Mouse (Mus musculus): Measurements from ENCODE around the gene Hadhb. TPM values are rescaled to one million over a fixed set of nuclear protein-coding genes. Genes with fewer than 3 reads are reported as not detected.
"Not testable (repeated sequence)": the region's sequence is repeated elsewhere in the genome, so short reads cannot be mapped to it uniquely, and the experiment has no call there.

The Hadhb gene
- total RNA-seq, 1 experiment from 2014 or later, result 54.9 TPM

- no peak for ATAC-seq (ENCODE audit: extremely low read depth, insufficient number of reproducible peaks, low FRiP score, poor library complexity, severe bottlenecking)
These were observed 7.3 kb downstream of the Hadhb start for GRCm38 (mm10) chr5:30162339-30162738.

DNA sequence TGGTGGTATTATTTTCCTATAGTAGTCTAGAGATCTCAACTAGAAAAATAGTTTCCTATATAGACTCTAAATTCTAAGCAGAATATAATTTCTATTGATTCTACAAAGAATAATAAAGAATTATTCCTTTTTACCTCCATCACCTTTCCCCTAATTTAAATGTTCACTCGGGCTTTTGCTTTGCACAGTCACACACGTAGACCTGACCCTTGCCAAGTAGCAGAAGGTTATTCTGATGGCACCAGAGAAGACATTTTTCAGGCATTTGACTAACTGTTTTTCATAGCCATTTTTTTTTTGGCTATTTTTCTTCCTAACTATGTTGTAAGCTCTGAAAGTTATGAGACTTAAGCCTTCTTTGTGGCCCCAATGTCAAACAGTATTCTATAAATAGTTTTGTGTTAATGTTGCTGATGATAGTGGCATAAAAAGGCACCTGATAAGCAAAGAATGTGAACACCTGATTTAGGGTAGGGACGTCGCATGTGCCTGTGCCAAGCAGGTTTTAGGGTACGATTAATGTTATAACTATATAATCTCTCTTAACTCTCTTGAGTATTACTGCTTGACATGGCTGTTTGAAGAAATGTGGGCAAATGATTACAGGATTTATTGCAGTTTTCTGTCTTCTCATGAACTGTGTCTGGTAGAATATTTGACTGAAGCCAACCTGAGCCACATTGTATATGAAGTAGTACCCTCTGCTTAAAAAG lies 10.3 kb downstream of the Hadhb start:
- no peak for ATAC-seq (ENCODE audit: extremely low read depth, insufficient number of reproducible peaks, low FRiP score, poor library complexity, severe bottlenecking)

GRCm38 (mm10) chr5:30170303-30170940 lies 15.4 kb downstream of the Hadhb start:
- ATAC-seq (ENCODE audit: extremely low read depth, insufficient number of reproducible peaks, low FRiP score, poor library complexity, severe bottlenecking), result no peak

GRCm38 (mm10) chr5:30172115-30172514 lies 17.1 kb downstream of the Hadhb start:
- no peak for ATAC-seq (ENCODE audit: extremely low read depth, insufficient number of reproducible peaks, low FRiP score, poor library complexity, severe bottlenecking)

DNA sequence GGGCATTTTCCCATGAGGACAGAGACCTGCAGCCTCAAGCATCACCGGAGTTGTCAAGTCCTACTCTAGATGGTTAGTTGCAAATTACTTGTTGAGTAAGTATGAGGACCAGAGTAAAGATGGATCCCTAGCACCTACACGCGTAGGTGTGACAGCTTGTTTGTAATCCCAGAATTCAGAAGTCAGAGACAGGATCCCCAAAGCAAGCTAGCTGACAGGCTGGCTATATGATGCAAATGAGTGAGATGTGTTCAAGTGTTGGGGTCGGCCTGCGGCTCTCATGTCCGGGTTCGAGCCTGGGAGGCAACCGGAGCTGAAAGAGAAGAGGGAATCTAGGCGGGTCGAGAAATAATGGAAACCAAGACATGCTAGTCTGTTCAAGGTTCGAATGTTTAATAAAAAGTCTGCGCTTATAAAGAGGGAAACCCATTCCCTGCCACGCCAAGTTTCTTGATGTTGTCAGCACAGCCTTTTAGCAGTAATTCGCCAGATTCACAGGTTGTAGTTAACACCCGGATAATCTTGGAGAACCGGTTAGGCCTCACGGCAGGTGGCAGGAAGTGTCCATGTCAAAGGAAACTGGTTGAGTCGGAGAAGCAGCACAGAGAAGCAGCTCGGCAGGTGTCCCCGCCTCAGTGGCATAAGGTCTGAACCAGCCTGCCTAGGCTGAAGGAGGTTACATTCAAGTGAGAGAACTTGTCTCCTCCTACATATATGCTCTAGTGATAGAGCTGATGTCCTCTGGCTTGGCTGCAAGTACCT lies 18.1 kb downstream of the Hadhb start:
- ATAC-seq (ENCODE audit: extremely low read depth, insufficient number of reproducible peaks, low FRiP score, poor library complexity, severe bottlenecking), result no peak

GRCm38 (mm10) chr5:30175811-30176210 lies 20.8 kb downstream of the Hadhb start:
- no peak for ATAC-seq (ENCODE audit: extremely low read depth, insufficient number of reproducible peaks, low FRiP score, poor library complexity, severe bottlenecking)

GRCm38 (mm10) chr5:30187687-30188485 lies 32.8 kb downstream of the Hadhb start:
- no peak for ATAC-seq (ENCODE audit: extremely low read depth, insufficient number of reproducible peaks, low FRiP score, poor library complexity, severe bottlenecking)

GRCm38 (mm10) chr5:30192452-30192851 lies 37.4 kb downstream of the Hadhb start:
- ATAC-seq (ENCODE audit: extremely low read depth, insufficient number of reproducible peaks, low FRiP score, poor library complexity, severe bottlenecking), result no peak

DNA sequence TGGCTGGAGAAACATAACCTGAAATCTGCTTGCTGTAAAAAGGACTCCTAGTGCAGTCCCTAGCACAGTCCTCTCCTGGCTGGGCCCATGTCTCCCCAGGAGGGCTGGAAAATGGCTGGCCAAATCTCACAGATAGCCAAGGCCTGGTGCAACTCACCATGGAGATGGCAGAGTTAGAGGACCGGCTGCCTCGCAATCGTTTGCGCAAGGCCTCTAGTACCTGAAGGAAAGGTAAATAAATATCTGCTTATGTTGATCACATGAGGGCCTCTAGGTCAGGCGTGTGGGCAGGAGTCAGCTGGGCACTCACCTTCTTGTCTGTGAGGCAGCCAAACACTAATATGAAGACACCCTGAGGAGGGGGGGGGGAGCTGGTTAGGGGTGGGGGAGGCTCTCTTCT lies 40.3 kb downstream of the Hadhb start:
- no peak for ATAC-seq (ENCODE audit: extremely low read depth, insufficient number of reproducible peaks, low FRiP score, poor library complexity, severe bottlenecking)

DNA sequence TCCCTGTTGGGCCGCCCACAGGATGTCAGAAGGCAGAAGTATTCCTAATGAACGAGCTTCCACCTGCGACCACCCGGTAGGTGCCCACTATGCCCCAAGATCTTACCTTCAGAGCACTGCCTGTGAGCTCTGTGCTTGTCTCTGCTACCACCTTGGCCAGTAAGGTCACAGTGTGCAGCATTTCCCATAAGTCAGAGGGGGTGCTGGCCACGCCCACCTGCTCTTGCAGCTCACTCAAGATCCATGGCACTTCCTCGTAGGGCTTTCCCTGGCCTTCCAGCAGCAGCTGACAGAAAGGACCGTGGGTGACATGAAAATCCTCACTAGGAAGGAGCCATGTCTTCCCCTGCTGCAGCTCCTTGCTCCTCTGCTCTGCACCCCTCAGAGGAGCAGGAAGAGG lies 43.2 kb downstream of the Hadhb start:
- no peak for ATAC-seq (ENCODE audit: extremely low read depth, insufficient number of reproducible peaks, low FRiP score, poor library complexity, severe bottlenecking)

- no peak for ATAC-seq (ENCODE audit: extremely low read depth, insufficient number of reproducible peaks, low FRiP score, poor library complexity, severe bottlenecking)
These were observed 46.5 kb downstream of the Hadhb start for GRCm38 (mm10) chr5:30201521-30201920.

DNA sequence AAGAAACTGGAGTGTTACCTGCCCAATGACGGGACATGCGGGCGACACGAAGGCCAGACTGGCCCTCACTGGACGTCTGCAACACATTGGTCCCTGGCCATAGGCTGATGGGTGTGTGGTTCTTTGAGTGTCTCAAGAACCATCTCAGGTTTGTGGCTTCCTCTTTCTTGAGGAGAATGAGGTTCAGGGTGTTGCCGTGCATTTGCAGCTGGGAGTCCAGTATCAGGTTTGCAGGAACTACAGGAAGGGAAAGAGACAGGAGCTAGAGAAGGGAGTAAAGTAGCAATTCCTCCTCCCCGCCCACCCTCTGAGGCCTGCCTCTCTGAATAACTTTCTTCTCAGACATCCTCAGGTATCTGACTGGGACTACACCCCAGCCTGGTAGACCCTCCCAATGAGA lies 47.2 kb downstream of the Hadhb start:
- ATAC-seq (ENCODE audit: extremely low read depth, insufficient number of reproducible peaks, low FRiP score, poor library complexity, severe bottlenecking), result no peak

GRCm38 (mm10) chr5:30203216-30203885 lies 48.3 kb downstream of the Hadhb start:
- no peak for ATAC-seq (ENCODE audit: extremely low read depth, insufficient number of reproducible peaks, low FRiP score, poor library complexity, severe bottlenecking)

GRCm38 (mm10) chr5:30204441-30204840 lies 49.4 kb downstream of the Hadhb start:
- ATAC-seq (ENCODE audit: extremely low read depth, insufficient number of reproducible peaks, low FRiP score, poor library complexity, severe bottlenecking), result no peak

GRCm38 (mm10) chr5:30205034-30205433 lies 50.0 kb downstream of the Hadhb start:
- ATAC-seq (ENCODE audit: extremely low read depth, insufficient number of reproducible peaks, low FRiP score, poor library complexity, severe bottlenecking), result no peak

DNA sequence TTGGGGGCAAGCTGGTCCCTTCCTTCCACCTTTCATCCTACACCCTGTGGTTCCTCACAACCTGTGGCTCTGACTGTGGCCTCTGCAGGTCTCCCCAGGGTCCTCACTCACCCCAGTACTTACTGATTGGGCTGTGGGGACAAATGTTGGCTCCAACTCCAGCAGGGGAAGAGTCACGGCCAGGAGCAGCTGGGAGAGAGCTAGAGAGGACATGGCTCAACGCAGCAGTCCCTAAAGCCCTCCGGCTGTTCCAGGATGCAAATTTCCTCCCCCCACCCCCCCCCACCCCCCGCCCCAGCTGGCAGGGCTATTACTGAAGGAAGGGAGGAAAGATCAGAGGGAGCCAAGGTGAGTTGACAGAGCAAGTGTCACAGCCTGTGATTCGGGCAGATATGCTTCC lies 50.4 kb downstream of the Hadhb start, which contains the start of gene Adgrf3:
Gene Adgrf3 (minus strand): TSS at position 230 of the 400 bp plus-strand sequence.
- no peak for ATAC-seq (ENCODE audit: extremely low read depth, insufficient number of reproducible peaks, low FRiP score, poor library complexity, severe bottlenecking)

- no peak for ATAC-seq (ENCODE audit: extremely low read depth, insufficient number of reproducible peaks, low FRiP score, poor library complexity, severe bottlenecking)
These were observed 52.2 kb downstream of the Hadhb start for GRCm38 (mm10) chr5:30207276-30207675.

- not testable (repeated sequence) for ATAC-seq (ENCODE audit: extremely low read depth, insufficient number of reproducible peaks, low FRiP score, poor library complexity, severe bottlenecking)
These were observed 55.7 kb downstream of the Hadhb start for GRCm38 (mm10) chr5:30210758-30211157.

- 0 out of 2 replicates have a peak, but pooled peaks have one; percentile 30 for ATAC-seq (ENCODE audit: extremely low read depth, insufficient number of reproducible peaks, low FRiP score, poor library complexity, severe bottlenecking)
These were observed 59.8 kb downstream of the Hadhb start for GRCm38 (mm10) chr5:30214889-30215288.
